Mouse (Mus musculus): Measurements from ENCODE around the gene Serbp1. TPM values are rescaled to one million over a fixed set of nuclear protein-coding genes. Genes with fewer than 3 reads are reported as not detected.

The Serbp1 gene
- polyA plus RNA-seq, 1 experiment from 2014 or later, result 295 TPM

GRCm38 (mm10) chr6:67339494-67339893, 101.5 kb downstream of the Serbp1 start:
- no peak overlapping the region for H3K4me2 ChIP-seq (ENCODE audit: low read depth, low read length)
- no peak for ATAC-seq (ENCODE audit: insufficient read depth, low FRiP score)
- no peak overlapping the region for H3K9ac ChIP-seq (ENCODE audit: low read length)
- H3K4me3 ChIP-seq (replicated peaks; ENCODE audit: low read length), result no peak overlapping the region
- H3K36me3 ChIP-seq (ENCODE audit: control insufficient read depth, insufficient read depth, low read length), result no peaks in the 10 kb centered on the region
- H3K4me1 ChIP-seq (ENCODE audit: control insufficient read depth, insufficient read depth, low read length), result no peaks in the 10 kb centered on the region
- no peaks in the 10 kb centered on the region for H3K9me3 ChIP-seq (replicated peaks; ENCODE audit: control insufficient read depth, low read length)
- H3K27me3 ChIP-seq (ENCODE audit: control insufficient read depth, insufficient read depth, low read length), result no peaks in the 10 kb centered on the region
- H3K27ac ChIP-seq (ENCODE audit: low read length), result no peak overlapping the region

Other genes with a start within 250 kb of the Serbp1 start
- gene Gadd45a, start 200.7 kb upstream of the Serbp1 start, polyA plus RNA-seq (2015; fragmentation: Nextera tagmentation; extraction: Ambion mirVana), result 18.1 and 18.3 TPM in 2 replicates
- 0.05 TPM in 1 of 2 replicates, not detected in the other for gene Il12rb2, start 138.0 kb downstream of the Serbp1 start, polyA plus RNA-seq (2015; fragmentation: Nextera tagmentation; extraction: Ambion mirVana)